Mouse (Mus musculus): Measurements from ENCODE around the gene Prkaa2. TPM values are rescaled to one million over a fixed set of nuclear protein-coding genes. Genes with fewer than 3 reads are reported as not detected.

Gene Prkaa2
- polyA plus RNA-seq (2014; fragmentation: Illumina TruSeq; extraction: RNeasy Lipid Tissue Mini Kit (QIAGEN cat#74804)), result 24.3 TPM

GRCm38 (mm10) chr4:105109199-105109989 lies at the start of gene Prkaa2:
Prkaa2 (minus strand) TSS chr4:105109890.

DNA sequence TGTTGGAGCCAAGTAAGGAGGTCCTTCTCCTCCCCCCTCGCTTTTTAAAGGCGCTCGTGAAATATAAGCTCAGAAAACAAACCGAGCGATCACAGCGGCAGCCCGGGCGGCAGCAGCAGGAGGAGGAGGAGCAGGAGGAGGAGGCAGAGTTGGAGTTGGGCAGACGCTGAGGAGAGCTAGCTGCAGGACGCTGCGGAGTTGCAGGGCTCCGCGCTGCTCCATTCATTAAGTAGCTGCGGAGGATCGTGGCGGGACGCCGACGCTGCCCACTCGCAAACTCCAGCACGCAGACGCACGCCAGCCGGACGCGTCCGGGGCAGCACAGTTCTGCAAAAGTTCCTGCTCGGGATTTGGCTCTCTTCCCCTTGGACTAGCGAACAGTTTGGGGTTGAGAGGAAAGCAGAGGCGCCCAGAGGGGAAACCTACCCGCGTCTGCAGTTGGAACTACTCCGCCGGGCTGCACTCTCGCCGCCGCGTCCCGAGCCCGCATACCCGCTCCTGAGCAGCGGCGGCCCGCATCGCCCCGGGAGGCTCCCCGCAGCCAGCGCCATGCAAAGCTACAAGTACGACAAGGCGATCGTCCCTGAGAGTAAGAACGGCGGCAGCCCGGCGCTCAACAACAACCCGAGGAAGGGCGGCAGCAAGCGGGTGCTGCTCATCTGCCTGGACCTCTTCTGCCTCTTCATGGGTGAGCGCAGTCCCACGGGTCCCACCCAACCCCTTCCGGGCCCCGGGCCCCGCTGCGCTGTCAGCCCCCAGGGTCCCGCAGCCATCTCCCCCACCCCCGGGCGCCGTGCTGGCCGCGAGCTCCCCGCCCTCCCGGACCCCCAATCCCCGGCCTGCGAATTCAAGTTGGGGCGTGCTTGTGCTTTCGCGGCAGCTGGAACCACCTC lies 47.8 kb upstream of the Prkaa2 start, which contains the start of gene Plpp3:
Gene Plpp3, plus strand, starts transcription at position 72 of the 893 bp plus-strand sequence.

Other genes starting within 250 kb of the Prkaa2 start
- not detected for gene C8a, start 233.5 kb downstream of the Prkaa2 start, polyA plus RNA-seq (2014; fragmentation: Illumina TruSeq; extraction: RNeasy Lipid Tissue Mini Kit (QIAGEN cat#74804))
- gene Fyb2, start 196.4 kb downstream of the Prkaa2 start, polyA plus RNA-seq (2014; fragmentation: Illumina TruSeq; extraction: RNeasy Lipid Tissue Mini Kit (QIAGEN cat#74804)), result 9.1 TPM
- 86.7 TPM for gene Plpp3, start 47.5 kb upstream of the Prkaa2 start, polyA plus RNA-seq (2014; fragmentation: Illumina TruSeq; extraction: RNeasy Lipid Tissue Mini Kit (QIAGEN cat#74804))

Data from ovary, adult 10 weeks (tissue).